Mouse (Mus musculus): ENCODE measurements at regions not wholly inside any gene's neighbourhood (a gene's known extent, or its start where the extent isn't known, plus 50 kb on each side); places are given as distances from the start of the nearest gene placed in this dataset.

DNA sequence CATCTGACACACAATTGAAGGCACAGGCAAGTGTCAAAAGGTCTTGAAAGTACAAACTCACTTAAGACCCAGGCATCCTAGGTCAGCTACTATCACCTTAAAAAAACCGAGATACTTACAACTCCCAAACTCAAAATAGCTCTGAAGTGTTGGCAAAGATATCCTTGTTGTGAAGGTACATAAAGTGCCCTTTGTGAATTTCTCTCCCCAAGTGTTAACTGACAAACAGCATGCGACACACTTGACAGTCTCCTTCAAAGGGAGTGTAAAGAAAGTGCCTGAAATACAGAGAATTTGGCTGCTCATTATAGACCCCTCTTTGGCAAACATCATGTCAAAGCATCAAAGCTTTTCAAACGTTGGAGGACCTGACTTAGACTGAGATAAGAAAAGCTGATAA, 2634.2 kb downstream of the 9330182O14Rik start:
- no peak for DNase-seq (ENCODE audit: low read depth, low spot score)

- DNase-seq (ENCODE audit: low read depth, low spot score): no peak
These were observed 2645.7 kb downstream of the 9330182O14Rik start for GRCm38 (mm10) chr15:42779903-42780302.

DNA sequence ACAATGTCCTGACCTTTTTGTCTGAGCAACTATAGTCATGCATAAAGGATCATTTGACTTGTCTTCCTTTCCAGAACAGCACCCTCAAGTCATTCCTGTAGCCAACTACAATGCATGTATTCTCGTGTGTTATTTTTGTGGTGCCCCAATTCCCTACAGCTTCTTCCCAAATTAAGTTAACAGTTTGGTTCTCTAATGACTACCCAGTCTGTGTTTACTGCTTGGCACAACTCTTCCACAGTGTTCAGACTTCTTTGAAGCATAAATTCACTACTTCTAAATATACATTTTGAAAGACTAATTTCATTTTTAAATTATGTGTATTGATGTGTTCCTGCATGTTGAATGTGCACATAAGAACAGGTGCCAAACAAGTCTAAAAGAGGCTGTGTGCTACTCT, 2667.1 kb downstream of the 9330182O14Rik start:
- no peak for DNase-seq (ENCODE audit: low read depth, low spot score)

GRCm38 (mm10) chr15:42810871-42811490, 2676.8 kb downstream of the 9330182O14Rik start:
- no peak for DNase-seq (ENCODE audit: low read depth, low spot score)

DNA sequence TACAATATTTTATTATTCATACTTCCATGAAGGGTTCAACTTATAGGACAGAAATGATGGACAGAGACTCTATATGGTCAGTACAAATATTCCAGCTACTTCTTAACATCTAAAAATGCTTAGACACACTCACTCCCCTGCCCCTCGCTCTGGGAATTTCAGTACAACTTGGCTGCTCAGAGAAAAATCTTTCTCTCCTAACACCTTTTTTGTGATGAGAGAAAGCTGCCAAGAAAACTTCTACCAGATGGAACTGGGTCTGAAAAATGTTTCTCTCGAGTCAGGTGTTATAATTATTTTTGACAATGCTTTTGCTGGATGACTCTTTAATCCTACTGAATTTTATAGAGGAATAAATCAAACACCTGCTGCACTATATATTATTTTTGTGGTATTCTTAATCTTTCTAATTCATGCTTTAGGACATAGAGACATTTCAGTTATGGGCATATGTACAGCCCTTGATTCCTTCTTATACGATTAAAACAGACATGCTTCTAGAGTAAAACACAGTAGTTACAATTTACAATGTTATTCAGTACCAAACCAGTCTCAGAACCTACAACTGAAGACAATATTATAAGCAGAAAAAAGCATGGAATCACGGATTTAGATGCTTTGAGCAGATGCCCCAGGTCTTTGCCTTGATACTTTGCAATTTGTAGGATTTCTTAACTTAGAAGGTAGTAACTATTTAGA, 2681.0 kb downstream of the 9330182O14Rik start:
- no peak for DNase-seq (ENCODE audit: low read depth, low spot score)

- no peak for DNase-seq (ENCODE audit: low read depth, low spot score)
These were observed 2704.7 kb downstream of the 9330182O14Rik start for GRCm38 (mm10) chr15:42838839-42839238.

GRCm38 (mm10) chr15:42850003-42850402, 2715.8 kb downstream of the 9330182O14Rik start:
- no peak for DNase-seq (ENCODE audit: low read depth, low spot score)

DNA sequence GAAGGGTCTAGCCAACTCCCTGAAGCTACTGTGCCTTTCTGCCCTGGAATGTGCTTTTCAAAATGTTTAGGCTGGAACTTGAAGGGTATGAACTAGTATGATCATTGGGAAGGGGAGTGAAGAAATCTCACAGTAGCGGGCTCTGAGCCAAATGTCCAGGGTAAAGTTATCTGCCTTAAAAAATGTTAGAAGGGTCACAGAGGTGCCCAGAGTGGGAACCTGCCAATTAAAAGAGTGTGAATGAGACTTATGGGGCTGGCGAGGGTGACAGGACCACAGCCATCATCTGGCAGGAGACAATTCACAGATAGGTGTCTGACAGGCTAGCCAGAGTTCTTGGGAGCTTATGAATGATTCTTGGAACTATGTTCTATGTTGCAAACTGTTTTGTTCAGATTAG, 2738.3 kb downstream of the 9330182O14Rik start:
- no peak for DNase-seq (ENCODE audit: low read depth, low spot score)

GRCm38 (mm10) chr15:42894611-42895010, 2760.4 kb downstream of the 9330182O14Rik start:
- no peak for DNase-seq (ENCODE audit: low read depth, low spot score)

DNA sequence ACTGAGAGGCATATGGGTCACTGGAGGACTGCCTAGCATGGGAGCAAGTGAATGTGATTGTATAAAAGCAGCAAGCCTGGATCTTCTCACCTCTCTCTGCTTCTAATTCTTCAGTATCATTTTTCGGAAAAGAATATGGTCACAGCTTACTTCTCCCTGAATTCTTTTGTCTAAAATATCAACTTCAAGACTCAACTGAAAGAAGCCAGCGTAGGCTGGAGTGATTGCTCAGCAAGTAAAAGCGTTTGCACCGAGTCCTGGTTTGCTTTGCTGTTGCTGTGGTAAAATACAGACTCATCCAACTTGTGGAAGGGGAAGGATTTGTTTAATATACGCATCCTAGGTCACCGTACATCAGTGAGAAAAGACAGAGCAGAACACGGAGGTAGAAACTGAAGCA, 2765.9 kb downstream of the 9330182O14Rik start:
- no peak for DNase-seq (ENCODE audit: low read depth, low spot score)

GRCm38 (mm10) chr15:42901782-42902181, 2767.6 kb downstream of the 9330182O14Rik start:
- no peak for DNase-seq (ENCODE audit: low read depth, low spot score)

DNA sequence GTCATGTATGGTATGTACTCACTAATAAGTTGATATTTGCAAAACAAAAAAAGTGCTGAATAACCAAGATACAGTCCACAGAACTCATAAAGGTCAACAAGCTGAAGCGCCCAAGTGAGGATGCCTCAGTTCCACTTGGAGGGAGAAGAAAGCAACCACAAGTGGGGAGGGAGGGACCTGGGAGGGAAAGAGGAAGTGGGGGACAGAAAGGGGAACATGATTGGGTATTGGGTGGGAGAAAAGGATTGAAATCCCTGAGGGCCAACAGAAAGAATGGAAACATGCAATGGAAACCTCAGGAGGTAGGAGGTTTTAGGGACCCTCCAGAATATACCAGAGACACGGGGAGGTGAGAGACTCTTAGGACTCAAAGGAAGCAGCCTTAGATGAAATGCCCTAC, 2777.2 kb downstream of the 9330182O14Rik start:
- DNase-seq (ENCODE audit: low read depth, low spot score): no peak

DNA sequence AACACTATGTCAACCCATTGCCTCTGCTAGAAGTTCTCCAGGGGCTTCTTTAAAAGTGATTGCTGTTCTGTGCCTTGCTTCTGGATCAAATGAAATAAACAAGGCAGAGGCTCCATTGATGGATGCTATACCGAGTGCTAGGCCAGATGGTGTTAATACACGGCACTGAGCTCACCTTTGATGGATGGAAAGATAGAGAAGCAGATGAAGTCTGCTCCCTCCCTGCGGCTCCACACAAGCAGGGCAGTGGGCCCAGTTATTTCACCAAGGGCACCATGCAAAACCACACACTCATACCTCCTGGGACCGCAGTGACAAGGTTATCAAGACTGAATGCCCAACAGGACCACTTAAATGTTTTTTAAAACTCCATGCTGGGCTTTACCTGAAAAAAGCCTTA, 2778.7 kb downstream of the 9330182O14Rik start:
- no peak for DNase-seq (ENCODE audit: low read depth, low spot score)

- DNase-seq (ENCODE audit: low read depth, low spot score): no peak
These were observed 2779.1 kb downstream of the 9330182O14Rik start for GRCm38 (mm10) chr15:42913285-42913684.

DNA sequence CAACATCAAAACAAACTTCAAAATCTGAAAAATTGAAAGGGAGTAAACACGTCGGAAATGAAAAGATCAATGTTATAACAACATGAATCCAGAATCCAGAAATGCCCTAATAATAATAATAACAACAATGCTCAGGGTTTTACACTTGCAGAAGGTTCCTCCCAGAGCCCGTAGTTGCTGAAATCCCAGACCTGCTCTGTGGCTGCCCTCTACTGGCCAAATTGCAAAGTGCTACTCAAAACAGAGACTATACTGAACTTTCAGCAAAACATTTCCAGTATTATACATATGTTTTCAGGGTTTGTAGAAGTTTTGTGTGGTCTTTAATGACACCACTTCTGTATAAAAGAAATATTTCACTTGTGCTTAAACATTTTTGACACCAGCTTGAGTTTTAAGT, 2779.9 kb downstream of the 9330182O14Rik start:
- peak; percentile 64 for DNase-seq (ENCODE audit: low read depth, low spot score)

- DNase-seq (ENCODE audit: low read depth, low spot score): no peak
These were observed 2781.0 kb downstream of the 9330182O14Rik start for GRCm38 (mm10) chr15:42915195-42915594.

- no peak for DNase-seq (ENCODE audit: low read depth, low spot score)
These were observed 2787.5 kb downstream of the 9330182O14Rik start for GRCm38 (mm10) chr15:42921618-42922017.

GRCm38 (mm10) chr15:42928331-42928730, 2794.2 kb downstream of the 9330182O14Rik start:
- no peak for DNase-seq (ENCODE audit: low read depth, low spot score)

GRCm38 (mm10) chr15:42944610-42945009, 2810.4 kb downstream of the 9330182O14Rik start:
- DNase-seq (ENCODE audit: low read depth, low spot score): no peak

- DNase-seq (ENCODE audit: low read depth, low spot score): no peak
These were observed 2821.0 kb downstream of the 9330182O14Rik start for GRCm38 (mm10) chr15:42955167-42955566.

DNA sequence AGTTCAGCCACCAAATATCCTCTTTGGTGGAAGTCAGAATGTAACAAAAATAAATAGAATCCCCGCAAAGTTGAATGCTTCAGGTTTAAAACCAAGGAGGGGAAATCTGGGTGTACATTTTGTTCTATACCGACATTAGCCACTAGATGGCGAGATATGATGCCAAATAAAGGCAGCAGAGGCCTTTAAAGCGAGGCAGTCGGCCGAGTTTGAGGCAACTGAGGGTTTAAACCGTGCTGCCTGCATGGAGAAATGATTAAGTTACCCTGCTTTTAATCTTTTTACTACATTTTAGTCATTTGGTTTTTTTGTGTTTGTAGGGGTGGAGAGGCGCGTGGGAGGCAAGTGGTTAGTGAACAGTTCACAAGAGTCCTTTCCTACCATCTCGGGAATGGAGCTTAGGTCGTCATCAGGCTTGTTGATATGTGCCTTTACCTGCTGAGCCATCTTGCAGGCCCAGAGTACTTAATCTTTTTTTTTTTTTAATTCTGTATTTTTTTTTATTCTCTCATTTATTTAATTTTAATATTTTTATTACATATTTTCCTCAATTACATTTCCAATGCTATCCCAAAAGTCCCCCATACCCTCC, 2828.7 kb downstream of the 9330182O14Rik start:
- DNase-seq (ENCODE audit: low read depth, low spot score): peak; percentile 83

- DNase-seq (ENCODE audit: low read depth, low spot score): no peak
These were observed 2831.1 kb downstream of the 9330182O14Rik start for GRCm38 (mm10) chr15:42965314-42965713.

Data from forelimb bud, embryonic 11.5 days (tissue).